Comparison of ENCODE assay signal across 8 mouse cellular contexts in genomic region chr9:4309351-4310085, GRCm38 (mm10). TPM values are rescaled to one million over a fixed set of nuclear protein-coding genes. Genes with fewer than 3 reads are reported as not detected.
DNase-seq lines count a peak whose midpoint lies in the region; ATAC-seq and TF ChIP-seq lines count a peak whose summit lies in the region.

Aasdhppt (minus strand) TSS chr9:4309471.
Kbtbd3 (plus strand) TSS chr9:4309833.

- H3K9ac ChIP-seq in ES-E14 (ENCODE audit: insufficient read depth, low read depth, low read length, poor library complexity, severe bottlenecking): peak within 1 kb of the TSS; percentile 100
- peak within 1 kb of the TSS; percentile 64 for H3K9ac ChIP-seq in forebrain, embryonic 15.5 days (replicated peaks)

- peak; percentile 99 for DNase-seq in ES-E14 (ENCODE audit: low read depth, low spot score)
- DNase-seq in cerebellum, adult 11-12 months: peak; percentile 99
- DNase-seq in heart, postnatal 25 days (ENCODE audit: low spot score): peak; percentile 97
- peak; percentile 99 to 100 for DNase-seq in layer of hippocampus, adult 18-20 months (ENCODE audit: low spot score in 2 of 2)
- peak; percentile 98 for DNase-seq in lung, adult 2 months
- peak; percentile 99 for DNase-seq in thymus, adult 18-20 months

- intact Hi-C loops in heart, postnatal 25 days (cut with DNase I): loop anchor here (5.0 kb wide), 2 partner anchors 68 to 972 kb away; partner anchors contain the start of genes Alkbh8 and Msantd4

- H3K4me2 ChIP-seq in forebrain, embryonic 15.5 days (replicated peaks): peak within 1 kb of the TSS; percentile 67

- ATAC-seq in forebrain, embryonic 15.5 days (replicated peaks): peak; percentile 99
- ATAC-seq in neutrophil, adult 5-6 weeks (ENCODE audit: extremely low read depth, insufficient number of reproducible peaks, low FRiP score, poor library complexity, severe bottlenecking): peak; percentile 85

- no peaks in the 10 kb centered on the region for H3K27me3 ChIP-seq in forebrain, embryonic 15.5 days

- TF ChIP-seq CTCF in lung, adult 2 months (IDR thresholded peaks at IDR 0.05; ENCODE audit: insufficient read depth, low read length): no peak

- under 1% methylated on average over 53 of the region's 53 CpGs for WGBS in forebrain, embryonic 15.5 days
- under 1% methylated on average over 53 of the region's 53 CpGs for WGBS in lung, adult 2 months

- peak within 1 kb of the TSS; percentile 94 to 99 for H3K4me3 ChIP-seq in ES-E14 (ENCODE audit: insufficient read depth in 1 of 2, low read depth in 1 of 2, low read length in 2 of 2, poor library complexity in 1 of 2, severe bottlenecking in 1 of 2)
- peak within 1 kb of the TSS; percentile 84 for H3K4me3 ChIP-seq in forebrain, embryonic 15.5 days
- H3K4me3 ChIP-seq in lung, adult 2 months (replicated peaks; ENCODE audit: extremely low read depth, low read depth, low read length): peak within 1 kb of the TSS; percentile 88

- in situ Hi-C loops in ES-E14 (cut with MboI; ENCODE audit: low sequenced_read_pairs in 2 of 2, unreplicated experiment in 2 of 2): no loop called here

- peaks cover 2% of the 10 kb centered on the region; the same call in 1 of the 2 replicates for H3K36me3 ChIP-seq in ES-E14 (ENCODE audit: control insufficient read depth, insufficient read depth, low read length, poor library complexity, severe bottlenecking)
- H3K36me3 ChIP-seq in forebrain, embryonic 15.5 days: no peaks in the 10 kb centered on the region

- peak within 1 kb of the TSS; percentile 97 for H3K27ac ChIP-seq in ES-E14 (ENCODE audit: insufficient read depth, low read depth, low read length, poor library complexity, severe bottlenecking)
- H3K27ac ChIP-seq in forebrain, embryonic 15.5 days (replicated peaks): peak within 1 kb of the TSS; percentile 87

- no peaks in the 10 kb centered on the region for H3K9me3 ChIP-seq in ES-E14 (ENCODE audit: control insufficient read depth, insufficient read depth, low read depth, low read length)
- H3K9me3 ChIP-seq in forebrain, embryonic 15.5 days: no peaks in the 10 kb centered on the region

- peak; percentile 88; the same call in 1 of the 2 replicates for TF ChIP-seq POLR2A in lung, adult 2 months (IDR thresholded peaks at IDR 0.05; ENCODE audit: borderline replicate concordance, extremely low read depth, low read depth, low read length)

- peaks cover 0 to 2% of the 10 kb centered on the region in 2 experiments; a peak in 1 of 4 replicates for H3K4me1 ChIP-seq in ES-E14 (ENCODE audit: control insufficient read depth in 2 of 2, insufficient read depth in 2 of 2, low read length in 2 of 2, poor library complexity in 1 of 2)
- H3K4me1 ChIP-seq in forebrain, embryonic 15.5 days: peaks cover 24% of the 10 kb centered on the region
- peaks cover 5% of the 10 kb centered on the region; the same call in 1 of the 2 replicates for H3K4me1 ChIP-seq in lung, adult 2 months (ENCODE audit: control insufficient read depth, insufficient read depth, low read length)

TF ChIP-seq in ES-E14, 5 proteins besides CTCF, POLR2A, EP300 and RAD21:
- TF ChIP-seq CHD2 (IDR thresholded peaks at IDR 0.05; ENCODE audit: low read depth, low read length) (peak; percentile 55; the same call in 1 of the 2 replicates), ZNF384 (IDR thresholded peaks at IDR 0.05; ENCODE audit: low read depth, low read length) (no peak), ZC3H11A (IDR thresholded peaks at IDR 0.05; ENCODE audit: borderline replicate concordance, low read depth, low read length) (no peak), MAFK (IDR thresholded peaks at IDR 0.05; ENCODE audit: insufficient read depth, low read depth, low read length) (no peak)
TF ChIP-seq in ES-E14: peak in this region for 1.

RNA-seq across cellular contexts. Expression of gene Aasdhppt, which starts in this region (rescaled TPM):
- total RNA-seq in ES-E14 (2012; rRNA removed): 25.2 and 38.9 TPM in 2 replicates
- polyA plus RNA-seq in forebrain, embryonic 15.5 days (2015; fragmentation: Nextera tagmentation; extraction: Ambion mirVana): 35.5 and 36.5 TPM in 2 replicates
- 10 to 100 TPM; 19.5 to 19.6 TPM for total RNA-seq in heart, postnatal 25 days (2021)
- 10 to 100 TPM; 26.7 to 26.8 TPM for total RNA-seq in layer of hippocampus, adult 18-20 months (2021)
- polyA plus RNA-seq in lung, adult 2 months (2012; rRNA removed): 1.8 and 2.3 TPM in 2 replicates
- 8.7 and 11.5 TPM in 2 replicates for total RNA-seq in neutrophil, adult 5-6 weeks (2017)

RNA-seq across cellular contexts. Expression of gene Kbtbd3, which starts in this region (rescaled TPM):
- 1.3 and 1.5 TPM in 2 replicates for total RNA-seq in ES-E14 (2012; rRNA removed)
- polyA plus RNA-seq in forebrain, embryonic 15.5 days (2015; fragmentation: Nextera tagmentation; extraction: Ambion mirVana): 9.3 and 10.1 TPM in 2 replicates
- 1 to 10 TPM; 9.0 to 9.3 TPM for total RNA-seq in heart, postnatal 25 days (2021)
- 1 to 10 TPM; 8.8 to 9.0 TPM for total RNA-seq in layer of hippocampus, adult 18-20 months (2021)
- 0.35 and 0.38 TPM in 2 replicates for polyA plus RNA-seq in lung, adult 2 months (2012; rRNA removed)
- total RNA-seq in neutrophil, adult 5-6 weeks (2017): 4.0 and 4.9 TPM in 2 replicates

Comparison
In these comparisons a context has a peak if more than half of its experiments do, and no peak if none do; other contexts are left out.
1. Peak in every context shown above with its lines: DNase-seq, ATAC-seq, H3K4me3 ChIP-seq and H3K27ac ChIP-seq.
2. RNA of gene Aasdhppt (polyA plus RNA-seq): 35.5 to 36.5 TPM in forebrain, embryonic 15.5 days; 1.8 to 2.3 TPM in lung, adult 2 months; every median in the first group is over 10 times any median in the second.